Comparison of ENCODE assay signal across 9 mouse cellular contexts in the genomic region with DNA sequence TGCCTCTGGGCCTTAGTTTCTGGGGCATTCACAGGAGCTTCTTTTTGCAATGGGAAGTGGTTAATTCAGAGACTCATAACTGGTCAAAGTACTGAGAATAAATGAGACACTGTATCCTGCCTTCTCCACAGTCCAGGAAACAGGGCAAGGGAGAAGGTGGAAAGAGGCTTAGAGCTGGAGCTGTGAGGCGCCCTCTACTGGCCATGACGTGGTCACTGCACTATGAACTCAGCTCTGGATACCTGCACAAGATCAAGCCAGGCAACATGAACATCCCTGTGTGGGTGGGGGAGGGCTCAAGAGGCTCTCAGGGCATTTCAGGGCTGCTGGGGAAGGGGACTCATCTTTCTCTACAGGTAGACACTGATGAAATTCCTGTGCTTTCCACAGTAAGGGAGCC. TPM values are rescaled to one million over a fixed set of nuclear protein-coding genes. Genes with fewer than 3 reads are reported as not detected.
DNase-seq lines count a peak whose midpoint lies in the region; ATAC-seq lines count a peak whose summit lies in the region.
"Had no signal": no experiment of that assay in that cellular context is flagged by ENCODE, and none has a peak within 500 bp of the region (broad histone marks: within the 10 kb centered on the region; RNA-seq: fewer than 3 reads in every experiment).

No protein-coding gene starts in this region.

- H3K4me2 ChIP-seq in midbrain, embryonic 11.5 days: no peak overlapping the region
- H3K4me2 ChIP-seq in midbrain, embryonic 16.5 days (ENCODE audit: low read length): no peak overlapping the region

- no peak overlapping the region for H3K9ac ChIP-seq in midbrain, embryonic 11.5 days (ENCODE audit: low read length)
- H3K9ac ChIP-seq in midbrain, embryonic 16.5 days (ENCODE audit: low read depth, low read length): no peak overlapping the region

- peak; percentile 18 to 63 for DNase-seq in adrenal gland, adult (ENCODE audit: inconsistent age in 2 of 2, low spot score in 1 of 2)
- DNase-seq in adrenal gland, adult 8-10 months: no peak
- no peak for DNase-seq in midbrain, embryonic 11.5 days (ENCODE audit: low spot score, missing footprints)
- DNase-seq in embryo, embryonic 10.5 days (ENCODE audit: low spot score): peak; percentile 29
- peak; percentile 39 for DNase-seq in lung, postnatal 14 days
- no peak for DNase-seq in layer of hippocampus, adult 9-11 months
- no peak for DNase-seq in heart, adult 11 months

- no peaks in the 10 kb centered on the region for H3K27me3 ChIP-seq in midbrain, embryonic 11.5 days (ENCODE audit: control insufficient read depth, insufficient read depth, low read length)
- no peaks in the 10 kb centered on the region for H3K27me3 ChIP-seq in midbrain, embryonic 16.5 days (ENCODE audit: control insufficient read depth, insufficient read depth, low read depth, low read length)

- no peak overlapping the region for H3K4me3 ChIP-seq in midbrain, embryonic 11.5 days (ENCODE audit: low read depth, low read length)
- no peak overlapping the region for H3K4me3 ChIP-seq in midbrain, embryonic 16.5 days (ENCODE audit: low read depth, low read length)
- H3K4me3 ChIP-seq: myocyte had no signal

- H3K36me3 ChIP-seq in midbrain, embryonic 11.5 days (ENCODE audit: control insufficient read depth, insufficient read depth, low read length): no peaks in the 10 kb centered on the region
- H3K36me3 ChIP-seq in midbrain, embryonic 16.5 days (ENCODE audit: control insufficient read depth, insufficient read depth, low read length): no peaks in the 10 kb centered on the region

- no peaks in the 10 kb centered on the region for H3K9me3 ChIP-seq in midbrain, embryonic 11.5 days (ENCODE audit: control insufficient read depth, low read length)
- H3K9me3 ChIP-seq in midbrain, embryonic 16.5 days (replicated peaks; ENCODE audit: control insufficient read depth, low read length, poor library complexity, severe bottlenecking): no peaks in the 10 kb centered on the region

- no peak overlapping the region for H3K27ac ChIP-seq in midbrain, embryonic 11.5 days (ENCODE audit: low read depth, low read length)
- H3K27ac ChIP-seq in midbrain, embryonic 16.5 days (ENCODE audit: low read length): no peak overlapping the region

- no peaks in the 10 kb centered on the region for H3K4me1 ChIP-seq in midbrain, embryonic 11.5 days (ENCODE audit: control insufficient read depth, insufficient read depth, low read length)
- H3K4me1 ChIP-seq in midbrain, embryonic 16.5 days (ENCODE audit: control insufficient read depth, insufficient read depth, low read length): no peaks in the 10 kb centered on the region

- WGBS in midbrain, embryonic 11.5 days: 5% methylated on average over 2 of the region's 2 CpGs
- WGBS in midbrain, embryonic 16.5 days: 0% methylated on average over 2 of the region's 2 CpGs

- peak; percentile 47; the same call in 1 of the 2 replicates for ATAC-seq in midbrain, embryonic 11.5 days (ENCODE audit: low FRiP score)
- no peak for ATAC-seq in midbrain, embryonic 16.5 days

RNA-seq across cellular contexts. Expression of gene Clca3a1, which starts 7.7 kb away (rescaled TPM):
- total RNA-seq in adrenal gland, adult 8-10 months (2022): 1 to 10 TPM in 3 of 4 experiments, under 1 TPM in 1; 0.89 to 3.4 (median 2.2) TPM
- 0.06 TPM in 1 of 2 replicates, not detected in the other for polyA plus RNA-seq in midbrain, embryonic 11.5 days (2014; fragmentation: Nextera tagmentation; extraction: Ambion mirVana)
- polyA plus RNA-seq in midbrain, embryonic 16.5 days (2015; fragmentation: Nextera tagmentation; extraction: Ambion mirVana): 0.78 and 0.98 TPM in 2 replicates
- polyA plus RNA-seq: myocyte had no signal

RNA-seq across cellular contexts. Expression of gene Sh3glb1, which starts 33.0 kb away (rescaled TPM):
- total RNA-seq in adrenal gland, adult 8-10 months (2022): 100 to 1,000 TPM in 3 of 4 experiments, 10 to 100 TPM in 1; 82.1 to 133 (median 115) TPM
- polyA plus RNA-seq in midbrain, embryonic 11.5 days (2014; fragmentation: Nextera tagmentation; extraction: Ambion mirVana): 91.4 and 92.2 TPM in 2 replicates
- 117 and 118 TPM in 2 replicates for polyA plus RNA-seq in midbrain, embryonic 16.5 days (2015; fragmentation: Nextera tagmentation; extraction: Ambion mirVana)

Comparison
In these comparisons a context has a peak if more than half of its experiments do, and no peak if none do; other contexts are left out.
1. DNase-seq: peak in adrenal gland, adult (2 of 2), embryo, embryonic 10.5 days (single experiment) and lung, postnatal 14 days (single experiment); none in adrenal gland, adult 8-10 months (single experiment), midbrain, embryonic 11.5 days (single experiment), layer of hippocampus, adult 9-11 months (single experiment) and heart, adult 11 months (single experiment).